Mouse (Mus musculus) C2C12 (cell line): ENCODE measurements around the gene Trpm8. TPM values are rescaled to one million over a fixed set of nuclear protein-coding genes. Genes with fewer than 3 reads are reported as not detected.

Experiments
- H3K27me3 ChIP-seq: one replicate; pipeline ENCODE4 v1.6.1; 2011; ENCODE audit not compliant: control insufficient read depth, insufficient read depth, insufficient read length
- H3K36me3 ChIP-seq: one replicate; pipeline ENCODE4 v1.6.1; 2011; ENCODE audit not compliant: control insufficient read depth, insufficient read depth
- H3K4me3 ChIP-seq: one replicate; pipeline ENCODE4 v1.5.1; 2011; ENCODE audit warnings: mild to moderate bottlenecking, control low read depth; ENCODE audit not compliant: poor library complexity, insufficient read depth, severe bottlenecking
- H3K79me2 ChIP-seq: one replicate; pipeline ENCODE4 v1.6.1; 2011; ENCODE audit not compliant: control insufficient read depth, insufficient read depth
- H3K79me3 ChIP-seq: one replicate; pipeline ENCODE4 v1.6.1; 2011; ENCODE audit warnings: low read depth, control low read depth
- H3ac ChIP-seq: one replicate; pipeline ENCODE3; 2011; ENCODE audit warnings: low read depth; ENCODE audit not compliant: control insufficient read depth, insufficient read length
- CEBPB ChIP-seq: IDR thresholded peaks from one replicate; pipeline ENCODE4 v1.6.1; 2011; ENCODE audit warnings: low read depth, mild to moderate bottlenecking, control low read depth, moderate library complexity
- CTCF ChIP-seq: IDR thresholded peaks from one replicate; pipeline ENCODE4 v1.5.1; 2011; ENCODE audit not compliant: control insufficient read depth, insufficient read depth, insufficient read length
- FOSL1 ChIP-seq: IDR thresholded peaks from one replicate; pipeline ENCODE4 v1.8.0; 2011; ENCODE audit warnings: mild to moderate bottlenecking, low read length; ENCODE audit not compliant: poor library complexity, insufficient read depth, severe bottlenecking
- MAX ChIP-seq: IDR thresholded peaks from one replicate; pipeline ENCODE4 v1.6.1; 2011; ENCODE audit warnings: mild to moderate bottlenecking, control low read depth
- MYOD1 ChIP-seq: IDR thresholded peaks from one replicate; pipeline ENCODE4 v1.6.1; 2011; ENCODE audit warnings: low read depth; ENCODE audit not compliant: control insufficient read depth, insufficient read length
- MYOG ChIP-seq: IDR thresholded peaks from one replicate; pipeline ENCODE4 v1.6.1; 2011; ENCODE audit not compliant: control insufficient read depth, insufficient read length; ENCODE audit errors: extremely low read depth
- USF1 ChIP-seq: IDR thresholded peaks from one replicate; pipeline ENCODE4 v1.6.1; 2011; ENCODE audit warnings: low read depth, mild to moderate bottlenecking, control low read depth, moderate library complexity
- polyA plus RNA-seq: library from polyadenylated mRNA; unstranded; fragments of >200 nt; fragmentation: generic; extraction: Trizol; gene quantifications from one replicate; pipeline ENCODE4 v1.2.1, GENCODE M21; 2012; ENCODE audit warnings: missing spikeins

The Trpm8 gene
- polyA plus RNA-seq, 1 experiment = 0.02 TPM

DNA sequence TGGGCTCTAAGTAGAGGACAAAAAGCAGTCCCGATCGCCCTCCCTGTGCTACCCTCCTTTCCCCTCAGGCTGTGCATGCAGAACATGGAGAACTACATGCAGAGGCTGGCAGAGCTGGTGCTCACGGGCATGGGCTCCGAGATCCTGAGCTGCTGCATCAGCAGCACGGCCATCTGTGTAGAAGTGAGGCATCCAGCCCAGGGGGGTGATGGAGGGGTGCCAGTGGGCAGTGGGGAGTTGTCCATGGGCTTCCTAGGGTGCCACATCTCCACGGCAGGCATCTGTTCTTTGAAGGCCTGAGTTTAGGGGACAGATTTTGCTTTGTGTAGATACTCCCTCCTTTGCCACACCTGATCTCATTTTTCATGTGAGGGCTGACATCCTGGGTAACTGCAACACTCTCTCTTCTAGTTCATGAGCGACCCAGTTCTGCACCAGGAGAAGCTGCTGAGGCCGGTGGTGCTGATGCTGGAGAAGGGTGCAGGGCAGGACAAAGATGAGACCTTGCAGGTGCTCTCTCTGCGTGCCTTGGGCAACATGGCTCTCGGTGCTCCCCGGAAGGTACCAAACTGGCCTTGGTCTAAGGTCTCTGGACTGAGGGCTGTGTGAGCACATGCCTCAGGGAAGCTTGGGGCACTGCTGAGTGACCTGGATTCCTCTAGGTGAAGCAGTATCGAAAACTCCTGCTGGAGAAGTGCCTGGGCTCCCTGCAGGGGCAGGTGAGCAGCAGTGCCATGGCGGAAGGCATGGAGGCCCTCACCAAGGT lies 21.3 kb upstream of the Trpm8 start:
- H3K79me3 ChIP-seq = peaks cover under 1% of the 10 kb centered on the region
- peaks cover 2% of the 10 kb centered on the region for H3K36me3 ChIP-seq
- H3K4me3 ChIP-seq = no peak overlapping the region
- no peak overlapping the region for H3ac ChIP-seq
- no peaks in the 10 kb centered on the region for H3K79me2 ChIP-seq
- peaks cover 3% of the 10 kb centered on the region for H3K27me3 ChIP-seq
- TF ChIP-seq CEBPB = no peak
- no peak for TF ChIP-seq FOSL1
- TF ChIP-seq MYOD1 = no peak
- TF ChIP-seq USF1 = no peak
- no peak for TF ChIP-seq MAX
- TF ChIP-seq CTCF = no peak
- no peak for TF ChIP-seq MYOG

DNA sequence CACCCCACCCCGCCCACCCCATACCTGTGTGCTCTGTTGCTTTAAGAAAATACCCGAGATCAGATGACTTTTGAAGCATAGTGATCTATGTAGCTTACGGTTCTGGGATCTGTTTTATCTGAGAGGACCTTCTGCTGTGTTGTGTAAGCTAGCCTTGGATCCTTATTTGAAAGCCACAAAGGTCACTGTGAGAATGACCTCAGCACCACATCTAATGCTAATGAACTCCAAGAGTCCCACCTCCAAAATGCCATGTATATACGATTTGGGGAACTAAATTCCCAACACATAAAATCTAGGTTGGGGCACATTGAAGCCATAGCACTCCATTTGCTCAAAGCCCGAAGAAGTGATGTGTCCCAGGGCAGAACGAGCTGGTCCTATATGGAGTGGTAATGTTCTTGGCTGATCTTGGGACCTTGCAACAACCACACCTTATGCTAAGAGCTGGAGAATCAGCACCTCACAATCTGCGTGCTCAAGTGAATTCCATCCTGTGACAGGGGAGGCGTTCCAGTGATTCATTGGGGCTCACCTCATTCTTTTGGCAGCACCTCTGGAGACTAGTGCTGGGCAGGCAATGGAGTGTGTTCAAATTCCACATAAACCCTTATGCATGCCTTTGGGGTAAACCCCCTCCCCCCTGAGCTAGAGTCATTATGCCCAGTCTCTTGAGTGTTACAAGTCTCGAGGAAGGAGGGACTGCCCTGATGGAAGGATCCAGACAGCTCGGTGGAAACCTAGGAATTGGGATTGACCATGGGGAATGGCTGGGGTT lies 20.4 kb upstream of the Trpm8 start:
- peaks cover 8% of the 10 kb centered on the region for H3K79me2 ChIP-seq
- no peak for TF ChIP-seq MYOG
- no peak for TF ChIP-seq MYOD1
- TF ChIP-seq CTCF = no peak
- no peak for TF ChIP-seq CEBPB
- H3K4me3 ChIP-seq = no peak overlapping the region
- H3ac ChIP-seq = no peak overlapping the region
- peaks cover 2% of the 10 kb centered on the region for H3K79me3 ChIP-seq
- peaks cover 11% of the 10 kb centered on the region for H3K36me3 ChIP-seq
- peaks cover 3% of the 10 kb centered on the region for H3K27me3 ChIP-seq

DNA sequence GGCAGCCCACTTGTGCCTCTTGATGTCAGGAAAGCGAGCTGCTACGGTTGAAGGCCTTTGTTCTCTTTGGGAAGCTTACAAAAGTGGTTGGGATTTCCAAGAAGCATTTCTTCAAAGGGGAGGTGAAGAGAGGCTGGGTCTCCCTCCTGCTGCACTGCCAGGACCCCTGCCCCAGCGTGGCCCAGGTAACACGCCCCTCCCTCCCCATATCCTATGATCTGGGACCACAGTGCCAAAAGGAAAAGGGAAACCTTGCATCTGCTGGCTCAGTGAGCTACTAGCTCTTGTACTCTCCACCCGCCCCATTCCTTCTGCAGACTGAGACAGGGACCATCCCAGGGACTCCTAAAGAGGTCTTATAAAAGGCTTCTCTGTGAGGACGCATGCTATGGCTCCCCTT lies 19.8 kb upstream of the Trpm8 start:
- Histone ChIP-seq H3K27me3 (no peaks in the 10 kb centered on the region), H3ac (no peak overlapping the region), H3K79me2 (peaks cover 8% of the 10 kb centered on the region), H3K36me3 (peaks cover 17% of the 10 kb centered on the region), H3K4me3 (no peak overlapping the region), H3K79me3 (peaks cover 2% of the 10 kb centered on the region)
- TF ChIP-seq CTCF = no peak
- TF ChIP-seq FOSL1 = no peak
- no peak for TF ChIP-seq USF1
- no peak for TF ChIP-seq MAX
- no peak for TF ChIP-seq CEBPB
- TF ChIP-seq MYOG = no peak
- TF ChIP-seq MYOD1 = no peak

DNA sequence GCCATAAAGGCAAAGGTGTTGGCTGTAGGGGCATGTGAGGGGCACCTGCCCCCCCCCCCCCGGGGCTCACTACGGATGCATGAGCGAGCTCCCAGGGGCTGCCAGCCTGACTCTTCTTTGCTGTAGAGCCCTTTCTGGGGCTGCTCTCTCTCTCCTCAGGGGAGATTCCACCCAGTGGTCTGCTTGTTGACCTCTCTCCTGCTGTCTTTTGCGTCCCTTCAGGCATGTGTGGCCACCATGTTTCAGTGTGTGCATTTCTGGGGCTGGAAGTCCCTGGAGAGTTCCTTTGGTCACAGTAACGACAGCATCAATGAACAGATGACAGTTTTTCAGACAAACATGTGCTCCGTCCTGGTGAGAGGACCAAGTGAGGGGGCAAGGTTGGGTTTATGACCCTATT lies 19.1 kb upstream of the Trpm8 start:
- Histone ChIP-seq H3ac (no peak overlapping the region), H3K79me3 (peaks cover 2% of the 10 kb centered on the region), H3K27me3 (no peaks in the 10 kb centered on the region), H3K36me3 (peaks cover 24% of the 10 kb centered on the region), H3K4me3 (no peak overlapping the region), H3K79me2 (peaks cover 14% of the 10 kb centered on the region)
- no peak for TF ChIP-seq CEBPB
- TF ChIP-seq CTCF = no peak
- TF ChIP-seq MYOG = no peak
- TF ChIP-seq MAX = no peak
- TF ChIP-seq FOSL1 = no peak
- no peak for TF ChIP-seq USF1
- TF ChIP-seq MYOD1 = no peak

DNA sequence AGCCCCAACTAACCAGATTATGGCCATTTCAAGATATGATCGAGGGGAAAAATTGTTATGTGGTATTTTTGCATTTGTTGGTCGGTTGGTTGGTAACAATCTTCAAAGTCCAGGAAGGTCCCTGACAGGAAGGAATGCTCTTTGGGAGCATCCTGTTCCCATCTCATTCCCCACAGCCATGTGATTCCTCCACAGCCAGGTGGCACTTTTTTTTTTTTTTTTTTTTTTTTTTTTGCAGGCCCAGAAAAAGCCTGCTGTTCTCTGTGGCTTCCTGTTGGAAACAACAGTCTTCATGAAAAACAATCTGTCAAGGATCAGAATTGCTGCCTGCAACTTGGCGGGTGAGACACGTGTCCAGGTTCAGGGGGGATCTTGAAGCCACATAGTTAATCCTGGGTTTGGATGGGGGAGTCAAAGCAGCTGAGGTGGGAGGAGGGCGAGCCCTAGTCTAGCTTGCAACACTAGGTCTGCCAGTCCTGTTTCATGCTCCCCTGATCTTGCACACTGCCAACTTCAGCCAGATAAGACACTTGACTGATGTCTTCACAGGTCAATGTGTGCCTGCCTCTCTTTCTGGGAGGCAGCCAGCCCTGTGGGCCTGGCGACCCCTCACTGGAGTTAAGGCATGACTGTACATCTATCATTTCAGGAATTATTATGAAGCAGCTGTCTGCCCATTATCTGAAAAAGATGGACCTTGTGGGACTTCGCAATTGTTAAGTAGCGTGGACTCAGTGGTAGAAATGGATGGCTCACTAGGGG lies 18.4 kb upstream of the Trpm8 start:
- H3ac ChIP-seq = no peak overlapping the region
- TF ChIP-seq USF1 (no peak), MYOD1 (no peak)

More for the DNA sequence above, 18.4 kb upstream of the Trpm8 start:
- Histone ChIP-seq H3K4me3 (no peak overlapping the region), H3K79me3 (peaks cover 2% of the 10 kb centered on the region), H3K36me3 (peaks cover 31% of the 10 kb centered on the region), H3K27me3 (no peaks in the 10 kb centered on the region), H3K79me2 (peaks cover 20% of the 10 kb centered on the region)
